Mouse (Mus musculus): ENCODE measurements around the gene Ngb.

- TF ChIP-seq CTCF (conservative IDR thresholded peaks at IDR 0.05; ENCODE audit: low read length) = no peak
- no peak for TF ChIP-seq POU5F1 (IDR thresholded peaks at IDR 0.05; ENCODE audit: borderline replicate concordance, low read length)
- no peak for TF ChIP-seq NANOG (IDR thresholded peaks at IDR 0.05; ENCODE audit: borderline replicate concordance, low read length)
Measured at GRCm38 (mm10) chr12:87102165-87102631, at the start of gene Ngb.
